Mouse (Mus musculus) embryonic facial prominence, embryonic 13.5 days (tissue): Measurements from ENCODE around the gene Thtpa. TPM values are rescaled to one million over a fixed set of nuclear protein-coding genes. Genes with fewer than 3 reads are reported as not detected.

Experiments used
- polyA plus RNA-seq: library from polyadenylated mRNA; unstranded; fragments of >200 nt; fragmentation: Nextera tagmentation; extraction: Ambion mirVana; gene quantifications from 2 replicates; pipeline ENCODE4 v1.2.1, GENCODE M21; 2015

The Thtpa gene
- polyA plus RNA-seq, 1 experiment from 2014 or later = 21.9 TPM

Other genes with a start within 250 kb of the Thtpa start
- 9.4 and 12.3 TPM in 2 replicates for gene Homez, start 223.8 kb upstream of the Thtpa start, polyA plus RNA-seq
- 0.92 and 1.1 TPM in 2 replicates for gene Ppp1r3e, start 217.2 kb upstream of the Thtpa start, polyA plus RNA-seq
- 3.8 and 4.6 TPM in 2 replicates for gene Bcl2l2, start 211.4 kb upstream of the Thtpa start, polyA plus RNA-seq
- 0.23 and 0.79 TPM in 2 replicates for gene Gm20521, start 211.3 kb upstream of the Thtpa start, polyA plus RNA-seq
- gene Pabpn1, start 202.3 kb upstream of the Thtpa start, polyA plus RNA-seq = 140 and 163 TPM in 2 replicates
- 74.3 and 84.7 TPM in 2 replicates for gene Slc22a17, start 181.7 kb upstream of the Thtpa start, polyA plus RNA-seq
- 50.3 and 50.9 TPM in 2 replicates for gene Efs, start 168.7 kb upstream of the Thtpa start, polyA plus RNA-seq
- 0.25 TPM in 1 of 2 replicates, not detected in the other for gene Il25, start 162.1 kb upstream of the Thtpa start, polyA plus RNA-seq
- 8.3 and 14.1 TPM in 2 replicates for gene Cmtm5, start 158.5 kb upstream of the Thtpa start, polyA plus RNA-seq
- gene Myh6, start 127.9 kb upstream of the Thtpa start, polyA plus RNA-seq = 0.74 and 4.9 TPM in 2 replicates
- gene Gm17428, start 117.9 kb upstream of the Thtpa start, polyA plus RNA-seq = not detected in 2 replicates
- 3.3 and 10.8 TPM in 2 replicates for gene Myh7, start 100.2 kb upstream of the Thtpa start, polyA plus RNA-seq
- 82.4 and 84.5 TPM in 2 replicates for gene Ngdn, start 79.3 kb upstream of the Thtpa start, polyA plus RNA-seq
- gene Zfhx2, start 2.5 kb upstream of the Thtpa start, polyA plus RNA-seq = 5.5 and 5.8 TPM in 2 replicates
- 21.0 and 23.4 TPM in 2 replicates for gene Ap1g2, start 11.8 kb downstream of the Thtpa start, polyA plus RNA-seq
- gene Jph4, start 22.2 kb downstream of the Thtpa start, polyA plus RNA-seq = 2.7 and 2.9 TPM in 2 replicates
- 0.54 and 0.73 TPM in 2 replicates for gene Dhrs2, start 127.2 kb downstream of the Thtpa start, polyA plus RNA-seq